Comparison of ENCODE assay signal across 8 mouse cellular contexts in the genomic region with DNA sequence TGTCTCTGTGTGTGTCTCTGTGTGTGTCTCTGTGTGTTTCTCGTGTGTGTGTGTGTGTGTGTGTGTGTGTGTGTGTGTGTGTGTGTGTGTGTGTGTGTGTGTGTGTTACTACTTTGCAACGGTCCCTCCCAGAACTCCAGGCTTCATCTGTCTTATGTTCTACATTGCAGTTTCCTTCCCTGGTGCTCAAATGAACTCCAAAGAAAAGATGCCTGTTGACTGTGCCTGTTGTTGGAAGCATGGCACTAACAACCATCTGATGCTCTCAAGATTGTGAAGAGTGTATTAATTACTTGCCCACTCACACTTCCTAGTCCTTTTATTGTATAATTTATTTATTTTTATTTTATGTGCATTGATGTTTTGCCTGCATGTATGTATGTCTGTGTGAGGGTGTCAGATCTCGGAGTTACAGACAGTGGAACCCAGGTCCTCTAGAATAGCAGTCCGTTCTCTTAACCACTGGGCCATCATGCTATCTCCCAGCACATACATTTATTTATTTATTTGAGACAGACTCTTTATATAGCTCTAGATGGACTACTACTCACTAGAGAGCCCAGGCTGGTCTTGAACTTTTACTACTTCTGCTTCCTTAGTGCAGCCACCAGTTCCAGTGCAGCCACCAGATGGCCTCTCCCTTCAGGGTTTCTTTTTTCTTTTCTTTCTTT. TPM values are rescaled to one million over a fixed set of nuclear protein-coding genes. Genes with fewer than 3 reads are reported as not detected.
DNase-seq lines count a peak whose midpoint lies in the region; ATAC-seq and TF ChIP-seq lines count a peak whose summit lies in the region.

No protein-coding gene starts in this region.

- H3K36me3 ChIP-seq in kidney, adult 2 months (ENCODE audit: control insufficient read depth, insufficient read depth, low read length): no peaks in the 10 kb centered on the region
- no peaks in the 10 kb centered on the region for H3K36me3 ChIP-seq in hindbrain, embryonic 16.5 days (ENCODE audit: control insufficient read depth, insufficient read depth, low read length)
- no peaks in the 10 kb centered on the region for H3K36me3 ChIP-seq in midbrain, embryonic 15.5 days (replicated peaks)

- H3K27me3 ChIP-seq in kidney, adult 2 months (replicated peaks; ENCODE audit: control insufficient read depth, insufficient read depth, low read length): no peaks in the 10 kb centered on the region
- no peaks in the 10 kb centered on the region for H3K27me3 ChIP-seq in hindbrain, embryonic 16.5 days (replicated peaks; ENCODE audit: control insufficient read depth, insufficient read depth, low read length)
- H3K27me3 ChIP-seq in midbrain, embryonic 15.5 days (replicated peaks): no peaks in the 10 kb centered on the region

- H3K9me3 ChIP-seq in hindbrain, embryonic 16.5 days (ENCODE audit: control insufficient read depth, low read length): no peaks in the 10 kb centered on the region
- H3K9me3 ChIP-seq in midbrain, embryonic 15.5 days: no peaks in the 10 kb centered on the region

- no peak overlapping the region for H3K27ac ChIP-seq in kidney, adult 2 months (ENCODE audit: insufficient read depth, low read depth, low read length)
- H3K27ac ChIP-seq in brown adipose tissue, adult 24 weeks (replicated peaks; ENCODE audit: low read depth, low read length): no peak overlapping the region
- H3K27ac ChIP-seq in hindbrain, embryonic 16.5 days (ENCODE audit: low read depth, low read length): no peak overlapping the region
- peak overlapping the region; percentile 67 for H3K27ac ChIP-seq in midbrain, embryonic 15.5 days

- peak overlapping the region; percentile 84 for H3K4me3 ChIP-seq in kidney, adult 2 months (ENCODE audit: insufficient read depth, low read depth, low read length)
- H3K4me3 ChIP-seq in brown adipose tissue, adult 24 weeks (ENCODE audit: insufficient read depth, low read depth, low read length): peak overlapping the region; percentile 97
- peak overlapping the region; percentile 55 for H3K4me3 ChIP-seq in hindbrain, embryonic 16.5 days (ENCODE audit: low read length)
- peak overlapping the region; percentile 85 for H3K4me3 ChIP-seq in midbrain, embryonic 15.5 days

- ATAC-seq in hindbrain, embryonic 16.5 days: peak; percentile 48
- peak; percentile 58 for ATAC-seq in midbrain, embryonic 15.5 days (replicated peaks)
- ATAC-seq in megakaryocyte-erythroid progenitor cell, adult 5-6 weeks (replicated peaks; ENCODE audit: low FRiP score, low TSS enrichment, poor library complexity, severe bottlenecking): no peak

- 55% methylated on average over 4 of the region's 4 CpGs for WGBS in kidney, adult 2 months
- WGBS in hindbrain, embryonic 16.5 days: 58% methylated on average over 4 of the region's 4 CpGs
- 57% methylated on average over 4 of the region's 4 CpGs for WGBS in midbrain, embryonic 15.5 days

- no peaks in the 10 kb centered on the region; the same call in 1 of the 2 replicates for H3K4me1 ChIP-seq in kidney, adult 2 months (ENCODE audit: control insufficient read depth, insufficient read depth, low read length)
- peaks cover 6% of the 10 kb centered on the region; the same call in 1 of the 2 replicates for H3K4me1 ChIP-seq in brown adipose tissue, adult 24 weeks (ENCODE audit: control insufficient read depth, insufficient read depth, insufficient read length, low read length)
- H3K4me1 ChIP-seq in hindbrain, embryonic 16.5 days (ENCODE audit: control insufficient read depth, insufficient read depth, low read depth, low read length): peaks cover 10% of the 10 kb centered on the region
- peaks cover 10% of the 10 kb centered on the region for H3K4me1 ChIP-seq in midbrain, embryonic 15.5 days

- H3K4me2 ChIP-seq in hindbrain, embryonic 16.5 days (ENCODE audit: low read length): peak overlapping the region; percentile 66
- H3K4me2 ChIP-seq in midbrain, embryonic 15.5 days: peak overlapping the region; percentile 60

- DNase-seq in kidney, adult 2 months: no peak
- DNase-seq in kidney, adult 11 months: no peak
- DNase-seq in retina, postnatal 1 day: no peak
- DNase-seq in frontal cortex, postnatal 36 days (ENCODE audit: low spot score in 2 of 2): no peak

- TF ChIP-seq CTCF in kidney, adult 2 months (conservative IDR thresholded peaks at IDR 0.05; ENCODE audit: insufficient read depth, insufficient read length, low read depth, low read length): no peak

- peak overlapping the region; percentile 71; the same call in 1 of the 2 replicates for H3K9ac ChIP-seq in hindbrain, embryonic 16.5 days (ENCODE audit: low read depth, low read length)
- H3K9ac ChIP-seq in midbrain, embryonic 15.5 days: peak overlapping the region; percentile 72; the same call in 1 of the 2 replicates

- no peak for TF ChIP-seq POLR2A in kidney, adult 2 months (IDR thresholded peaks at IDR 0.05; ENCODE audit: low read depth, low read length)

RNA-seq across cellular contexts. Expression of a gene that starts 0.5 kb away (rescaled TPM):
- polyA plus RNA-seq in kidney, adult 2 months (2012; rRNA removed): 2.8 and 3.3 TPM in 2 replicates
- 7.0 and 10.6 TPM in 2 replicates for polyA plus RNA-seq in brown adipose tissue, adult 24 weeks (2012; ENCODE audit: insufficient read depth, insufficient read length, missing spikeins)
- 21.2 and 22.5 TPM in 2 replicates for polyA plus RNA-seq in hindbrain, embryonic 16.5 days (2015; fragmentation: Nextera tagmentation; extraction: Ambion mirVana)
- polyA plus RNA-seq in midbrain, embryonic 15.5 days (2015; fragmentation: Nextera tagmentation; extraction: Ambion mirVana): 25.8 and 28.4 TPM in 2 replicates
- total RNA-seq in megakaryocyte-erythroid progenitor cell, adult 5-6 weeks (2014; fragmentation: Nextera tagmentation): 58.4 and 95.9 TPM in 2 replicates
- 66.8 and 98.2 TPM in 2 replicates for total RNA-seq in megakaryocyte-erythroid progenitor cell, adult 5-6 weeks (2017)
